Mouse (Mus musculus) forebrain, embryonic 11.5 days (tissue): ENCODE data around the gene Tmem198b. TPM values are rescaled to one million over a fixed set of nuclear protein-coding genes. Genes with fewer than 3 reads are reported as not detected.

Experiments used
- polyA plus RNA-seq: library from polyadenylated mRNA; unstranded; fragments of >200 nt; fragmentation: Nextera tagmentation; extraction: Ambion mirVana; gene quantifications from 2 replicates; pipeline ENCODE4 v1.2.1, GENCODE M21; 2014

The Tmem198b gene
- polyA plus RNA-seq, 1 experiment from 2014 or later = 22.7 TPM

Other genes with a start within 250 kb of the Tmem198b start
- gene Pa2g4, start 238.4 kb downstream of the Tmem198b start, polyA plus RNA-seq = 249 and 269 TPM in 2 replicates
- gene Erbb3, start 214.7 kb downstream of the Tmem198b start, polyA plus RNA-seq = 1.2 TPM in 2 replicates
- gene Rps26, start 177.6 kb downstream of the Tmem198b start, polyA plus RNA-seq = 576 and 629 TPM in 2 replicates
- 4.1 and 5.8 TPM in 2 replicates for gene Ikzf4, start 158.4 kb downstream of the Tmem198b start, polyA plus RNA-seq
- 10.8 and 11.7 TPM in 2 replicates for gene Suox, start 130.3 kb downstream of the Tmem198b start, polyA plus RNA-seq
- 78.8 and 79.1 TPM in 2 replicates for gene Rab5b, start 108.1 kb downstream of the Tmem198b start, polyA plus RNA-seq
- 1.8 and 4.5 TPM in 2 replicates for gene Pmel, start 100.2 kb downstream of the Tmem198b start, polyA plus RNA-seq
- gene Cdk2, start 99.3 kb downstream of the Tmem198b start, polyA plus RNA-seq = 119 and 120 TPM in 2 replicates
- 3.9 and 4.0 TPM in 2 replicates for gene Dgka, start 59.5 kb downstream of the Tmem198b start, polyA plus RNA-seq
- 47.6 and 51.4 TPM in 2 replicates for gene Pym1, start 56.5 kb downstream of the Tmem198b start, polyA plus RNA-seq
- gene Mmp19, start 13.5 kb downstream of the Tmem198b start, polyA plus RNA-seq = 0.51 and 0.60 TPM in 2 replicates
- gene Dnajc14, start 308 bp downstream of the Tmem198b start, polyA plus RNA-seq = 38.6 and 38.8 TPM in 2 replicates
- gene Sarnp, start 13.0 kb upstream of the Tmem198b start, polyA plus RNA-seq = 263 and 284 TPM in 2 replicates
- 70.1 and 73.0 TPM in 2 replicates for gene Ormdl2, start 17.3 kb upstream of the Tmem198b start, polyA plus RNA-seq
- gene Gdf11, start 87.3 kb upstream of the Tmem198b start, polyA plus RNA-seq = 10.5 and 11.7 TPM in 2 replicates
- 144 and 151 TPM in 2 replicates for gene Cd63, start 96.6 kb upstream of the Tmem198b start, polyA plus RNA-seq
- 12.3 and 12.6 TPM in 2 replicates for gene Rdh5, start 118.5 kb upstream of the Tmem198b start, polyA plus RNA-seq
- 191 and 202 TPM in 2 replicates for gene Bloc1s1, start 119.7 kb upstream of the Tmem198b start, polyA plus RNA-seq
- gene Itga7, start 129.4 kb upstream of the Tmem198b start, polyA plus RNA-seq = 0.65 and 0.69 TPM in 2 replicates
- not detected in 2 replicates for gene Mettl7b, start 156.6 kb upstream of the Tmem198b start, polyA plus RNA-seq
- not detected in 2 replicates for gene Olfr9, start 185.1 kb upstream of the Tmem198b start, polyA plus RNA-seq
- not detected in 2 replicates for gene Olfr763, start 206.4 kb upstream of the Tmem198b start, polyA plus RNA-seq
- not detected in 2 replicates for gene Olfr764-ps1, start 235.5 kb upstream of the Tmem198b start, polyA plus RNA-seq
- gene Olfr765, start 245.6 kb upstream of the Tmem198b start, polyA plus RNA-seq = not detected in 2 replicates